Mouse (Mus musculus): ENCODE results near the gene Cst7. TPM values are rescaled to one million over a fixed set of nuclear protein-coding genes. Genes with fewer than 3 reads are reported as not detected.
A peak's percentile ranks its signal among the peaks of the same experiment; 100 is the strongest.
"Not testable (repeated sequence)": the region's sequence is repeated elsewhere in the genome, so short reads cannot be mapped to it uniquely, and the experiment has no call there.

The Cst7 gene
- 3.6 and 3.7 TPM in 2 replicates for polyA plus RNA-seq (2016; fragmentation: Nextera tagmentation; extraction: Ambion mirVana)

- Histone ChIP-seq H3K36me3 (no peaks in the 10 kb centered on the region), H3K4me1 (peaks cover 23% of the 10 kb centered on the region), H3K9me3 (replicated peaks) (no peaks in the 10 kb centered on the region), H3K27ac (no peak within 1 kb of the TSS), H3K4me2 (peak within 1 kb of the TSS; percentile 23), H3K9ac (no peak within 1 kb of the TSS), H3K27me3 (replicated peaks) (no peaks in the 10 kb centered on the region), H3K4me3 (no peak within 1 kb of the TSS)
- WGBS (ENCODE audit: insufficient replicate concordance): 20% methylated on average over 11 of the region's 11 CpGs
- peak; percentile 62 for ATAC-seq
Measured at GRCm38 (mm10) chr2:150569847-150570590, at the start of gene Cst7. Cst7 (plus strand) TSS chr2:150570415.

GRCm38 (mm10) chr2:150525703-150526207, 44.5 kb upstream of the Cst7 start:
- no peak overlapping the region for H3K9ac ChIP-seq
- WGBS (ENCODE audit: insufficient replicate concordance): 8% methylated on average over 42 of the region's 42 CpGs
- no peaks in the 10 kb centered on the region for H3K36me3 ChIP-seq
- H3K27me3 ChIP-seq (replicated peaks): peaks cover 33% of the 10 kb centered on the region
- no peaks in the 10 kb centered on the region for H3K9me3 ChIP-seq (replicated peaks)
- 0 out of 2 replicates have a peak, but pooled peaks cover 2% of the 10 kb centered on the region for H3K4me1 ChIP-seq
- ATAC-seq: 0 out of 2 replicates have a peak, but pooled peaks have one; percentile 18
- H3K4me3 ChIP-seq: peak overlapping the region; percentile 38
- peak overlapping the region; percentile 57 for H3K4me2 ChIP-seq
- no peak overlapping the region for H3K27ac ChIP-seq

- H3K4me3 ChIP-seq; H3K4me2 ChIP-seq; H3K9me3 ChIP-seq (replicated peaks); H3K36me3 ChIP-seq; H3K27ac ChIP-seq; ATAC-seq; H3K9ac ChIP-seq; H3K4me1 ChIP-seq; H3K27me3 ChIP-seq (replicated peaks): not testable (repeated sequence)
- 48% methylated on average over 10 of the region's 10 CpGs for WGBS (ENCODE audit: insufficient replicate concordance)
Measured at GRCm38 (mm10) chr2:150549576-150549975, 20.6 kb upstream of the Cst7 start.

- Histone ChIP-seq H3K9me3 (replicated peaks) (no peaks in the 10 kb centered on the region), H3K27ac (no peak overlapping the region), H3K9ac (no peak overlapping the region), H3K4me3 (no peak overlapping the region), H3K4me2 (no peak overlapping the region), H3K27me3 (replicated peaks) (no peaks in the 10 kb centered on the region), H3K4me1 (no peaks in the 10 kb centered on the region), H3K36me3 (no peaks in the 10 kb centered on the region)
- 36% methylated on average over 3 of the region's 3 CpGs for WGBS (ENCODE audit: insufficient replicate concordance)
- ATAC-seq: no peak
Measured at GRCm38 (mm10) chr2:150558568-150558967, 11.6 kb upstream of the Cst7 start.

GRCm38 (mm10) chr2:150567051-150567450, 3.2 kb upstream of the Cst7 start:
- Histone ChIP-seq H3K4me3 (no peak overlapping the region), H3K27ac (no peak overlapping the region), H3K4me1 (peaks cover 23% of the 10 kb centered on the region), H3K9me3 (replicated peaks) (no peaks in the 10 kb centered on the region), H3K36me3 (no peaks in the 10 kb centered on the region), H3K27me3 (replicated peaks) (no peaks in the 10 kb centered on the region), H3K9ac (no peak overlapping the region), H3K4me2 (no peak overlapping the region)
- no peak for ATAC-seq
- 27% methylated on average over 2 of the region's 2 CpGs for WGBS (ENCODE audit: insufficient replicate concordance)

GRCm38 (mm10) chr2:150570761-150571160, 546 bp downstream of the Cst7 start:
- 41% methylated on average over 2 of the region's 2 CpGs for WGBS (ENCODE audit: insufficient replicate concordance)
- H3K4me3 ChIP-seq: no peak overlapping the region
- ATAC-seq: 0 out of 2 replicates have a peak, but pooled peaks have one; percentile 22
- H3K4me2 ChIP-seq: peak overlapping the region; percentile 23; the same call in 1 of the 2 replicates
- H3K9ac ChIP-seq: no peak overlapping the region
- H3K9me3 ChIP-seq (replicated peaks): no peaks in the 10 kb centered on the region
- no peak overlapping the region for H3K27ac ChIP-seq
- no peaks in the 10 kb centered on the region for H3K27me3 ChIP-seq (replicated peaks)
- H3K4me1 ChIP-seq: peaks cover 23% of the 10 kb centered on the region
- no peaks in the 10 kb centered on the region for H3K36me3 ChIP-seq

- ATAC-seq: no peak
- Histone ChIP-seq H3K36me3 (peaks cover 3% of the 10 kb centered on the region), H3K4me3 (no peak overlapping the region), H3K4me2 (no peak overlapping the region), H3K4me1 (peaks cover 19% of the 10 kb centered on the region), H3K27ac (no peak overlapping the region), H3K9ac (no peak overlapping the region), H3K9me3 (replicated peaks) (no peaks in the 10 kb centered on the region), H3K27me3 (replicated peaks) (no peaks in the 10 kb centered on the region)
- WGBS (ENCODE audit: insufficient replicate concordance): 66% methylated on average over 3 of the region's 3 CpGs
Measured at GRCm38 (mm10) chr2:150572463-150572862, 2.2 kb downstream of the Cst7 start.

GRCm38 (mm10) chr2:150576256-150576655, 6.0 kb downstream of the Cst7 start:
- 88% methylated on average over 1 of the region's 1 CpGs for WGBS (ENCODE audit: insufficient replicate concordance)
- Histone ChIP-seq H3K4me3 (no peak overlapping the region), H3K9me3 (replicated peaks) (no peaks in the 10 kb centered on the region), H3K4me2 (no peak overlapping the region), H3K27me3 (replicated peaks) (no peaks in the 10 kb centered on the region), H3K4me1 (peaks cover 4% of the 10 kb centered on the region; the same call in 1 of the 2 replicates), H3K36me3 (peaks cover 9% of the 10 kb centered on the region), H3K27ac (no peak overlapping the region), H3K9ac (no peak overlapping the region)
- no peak for ATAC-seq

- H3K4me1 ChIP-seq: no peaks in the 10 kb centered on the region
- 65% methylated on average over 5 of the region's 5 CpGs for WGBS (ENCODE audit: insufficient replicate concordance)
- H3K27ac ChIP-seq: no peak overlapping the region
- no peak overlapping the region for H3K4me3 ChIP-seq
- no peak overlapping the region for H3K4me2 ChIP-seq
- no peak for ATAC-seq
- no peaks in the 10 kb centered on the region for H3K27me3 ChIP-seq (replicated peaks)
- H3K9me3 ChIP-seq (replicated peaks): no peaks in the 10 kb centered on the region
- no peak overlapping the region for H3K9ac ChIP-seq
- H3K36me3 ChIP-seq: peaks cover 26% of the 10 kb centered on the region
Measured at GRCm38 (mm10) chr2:150578603-150579002, 8.4 kb downstream of the Cst7 start.

GRCm38 (mm10) chr2:150579628-150580027, 9.4 kb downstream of the Cst7 start:
- H3K36me3 ChIP-seq: peaks cover 37% of the 10 kb centered on the region
- H3K27me3 ChIP-seq (replicated peaks): no peaks in the 10 kb centered on the region
- 52% methylated on average over 1 of the region's 1 CpGs for WGBS (ENCODE audit: insufficient replicate concordance)
- no peak overlapping the region for H3K9ac ChIP-seq
- no peaks in the 10 kb centered on the region for H3K9me3 ChIP-seq (replicated peaks)
- no peak overlapping the region for H3K27ac ChIP-seq
- ATAC-seq: no peak
- H3K4me2 ChIP-seq: no peak overlapping the region
- H3K4me3 ChIP-seq: no peak overlapping the region
- H3K4me1 ChIP-seq: no peaks in the 10 kb centered on the region

GRCm38 (mm10) chr2:150589076-150589475, 18.9 kb downstream of the Cst7 start:
- ATAC-seq: no peak
- Histone ChIP-seq H3K27me3 (replicated peaks) (no peaks in the 10 kb centered on the region), H3K4me3 (no peak overlapping the region), H3K9ac (no peak overlapping the region), H3K9me3 (replicated peaks) (no peaks in the 10 kb centered on the region), H3K36me3 (peaks cover 84% of the 10 kb centered on the region), H3K4me1 (no peaks in the 10 kb centered on the region), H3K4me2 (no peak overlapping the region), H3K27ac (no peak overlapping the region)
- WGBS (ENCODE audit: insufficient replicate concordance): 84% methylated on average over 11 of the region's 11 CpGs

- WGBS (ENCODE audit: insufficient replicate concordance): 61% methylated on average over 3 of the region's 3 CpGs
- no peaks in the 10 kb centered on the region for H3K27me3 ChIP-seq (replicated peaks)
Measured at GRCm38 (mm10) chr2:150595411-150596190, 25.4 kb downstream of the Cst7 start.

More at GRCm38 (mm10) chr2:150595411-150596190, 25.4 kb downstream of the Cst7 start:
- H3K9ac ChIP-seq: no peak overlapping the region
- H3K9me3 ChIP-seq (replicated peaks): no peaks in the 10 kb centered on the region
- H3K4me1 ChIP-seq: no peaks in the 10 kb centered on the region
- no peak for ATAC-seq
- no peak overlapping the region for H3K27ac ChIP-seq
- H3K4me2 ChIP-seq: no peak overlapping the region
- H3K4me3 ChIP-seq: no peak overlapping the region
- H3K36me3 ChIP-seq: peaks cover 62% of the 10 kb centered on the region
